Mouse (Mus musculus) MEL-GATA-1-ER (cell line): ENCODE measurements at regions not wholly inside any gene's neighbourhood (a gene's known extent, or its start where the extent isn't known, plus 50 kb on each side); places are given as distances from the start of the nearest gene placed in this dataset.

ENCODE experiments used
- DNase-seq: peaks from one replicate; pipeline ENCODE4 v3.0.0-alpha.2; 2012; ENCODE audit warnings: low read depth; ENCODE audit errors: extremely low read depth

DNA sequence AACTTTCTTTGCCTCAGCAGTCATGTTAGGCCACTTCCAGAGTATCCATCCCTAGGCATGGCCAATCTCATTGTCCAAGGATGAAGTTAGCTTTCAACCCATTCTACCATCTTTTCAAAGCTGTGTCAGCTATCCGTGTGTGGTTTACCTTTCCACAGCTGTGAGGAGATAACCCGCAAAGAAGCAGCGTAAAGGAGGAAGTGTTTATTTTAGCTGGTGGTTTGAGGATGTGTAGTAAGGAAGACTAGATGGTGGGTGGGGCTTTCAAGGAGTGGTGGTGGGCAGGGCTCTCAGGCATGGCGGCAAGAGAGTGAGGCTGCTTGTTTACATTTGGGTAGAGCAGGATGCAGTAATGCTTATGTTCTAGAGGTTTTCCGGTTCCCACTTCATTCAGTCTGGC is 52.4 kb upstream of the Kcne2 start:
- peak; percentile 82 for DNase-seq

DNA sequence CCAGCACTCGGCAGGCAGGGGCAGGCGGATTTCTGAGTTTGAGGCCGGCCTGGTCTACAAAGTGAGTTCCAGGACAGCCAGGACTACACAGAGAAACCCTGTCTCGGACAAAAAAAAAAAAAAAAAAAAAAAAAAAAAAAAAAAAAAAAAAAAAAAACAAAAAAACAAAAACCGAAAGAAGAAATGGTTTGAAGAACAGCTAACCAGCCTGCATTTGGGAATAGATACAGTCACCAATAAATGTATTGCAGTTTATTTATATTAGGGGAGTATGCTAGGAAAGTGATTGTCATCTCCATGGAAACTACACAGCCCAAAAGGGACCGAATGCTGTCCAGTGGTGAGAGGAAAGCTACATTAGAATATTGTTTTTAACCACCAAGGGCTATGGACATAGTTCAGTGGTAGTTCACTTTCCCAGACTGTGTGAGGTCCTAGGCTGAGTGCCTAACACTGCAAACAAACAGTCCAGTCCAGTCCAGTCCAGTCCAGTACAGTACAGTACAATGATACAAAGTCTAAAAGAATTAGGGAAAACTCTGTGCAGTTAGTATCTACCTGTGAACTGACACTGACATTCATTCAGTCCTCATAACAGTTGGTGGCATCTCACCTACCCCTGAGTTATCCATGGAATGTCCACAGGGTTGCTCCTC is 50.1 kb upstream of the Kcne2 start:
- no peak for DNase-seq
